ENCODE assay signal across 7 mouse cellular contexts in the genomic region with DNA sequence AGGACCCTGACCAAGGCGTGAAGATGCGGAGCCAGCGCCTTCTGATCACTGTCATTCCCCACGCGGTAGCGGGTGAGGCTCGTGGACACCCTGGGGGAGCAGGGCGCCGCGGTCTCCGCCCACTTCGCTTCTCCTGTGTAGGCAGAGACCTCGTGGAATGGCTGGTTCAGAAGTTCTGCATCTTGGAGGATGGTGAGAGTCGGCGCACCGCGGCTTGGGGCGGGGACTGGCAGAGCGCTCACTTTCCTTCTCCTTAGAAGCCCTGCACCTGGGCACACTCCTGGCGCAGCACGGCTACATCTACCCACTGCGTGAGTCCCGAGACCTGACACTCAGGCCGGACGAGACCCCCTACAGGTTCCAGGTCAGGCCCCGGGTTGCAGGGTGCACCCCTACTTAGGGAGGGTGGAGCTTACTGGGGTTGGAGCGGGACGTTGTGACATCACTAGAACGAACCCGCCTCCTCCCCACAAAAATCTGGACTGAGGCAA. TPM values are rescaled to one million over a fixed set of nuclear protein-coding genes. Genes with fewer than 3 reads are reported as not detected.
DNase-seq lines count a peak whose midpoint lies in the region; ATAC-seq and TF ChIP-seq lines count a peak whose summit lies in the region.

No protein-coding gene starts in this region.

- peaks cover 13% of the 10 kb centered on the region for H3K36me3 ChIP-seq in E14TG2a.4 (ENCODE audit: insufficient read depth, low read length)
- H3K36me3 ChIP-seq in forebrain, embryonic 10.5 days (replicated peaks): no peaks in the 10 kb centered on the region
- H3K36me3 ChIP-seq in hindbrain, postnatal 0 days (ENCODE audit: insufficient read depth, low read length): 0 out of 2 replicates have a peak, but pooled peaks cover 3% of the 10 kb centered on the region
- no peaks in the 10 kb centered on the region for H3K36me3 ChIP-seq in stomach, embryonic 14.5 days (ENCODE audit: control insufficient read depth, insufficient read depth, low read length)

- no peak for TF ChIP-seq CTCF in E14TG2a.4 (conservative IDR thresholded peaks at IDR 0.05; ENCODE audit: low read length)
- TF ChIP-seq CTCF in hindbrain, postnatal 0 days (IDR thresholded peaks at IDR 0.05; ENCODE audit: low read depth): no peak
- no peak for TF ChIP-seq CTCF in left cerebral cortex, adult 2 months (IDR thresholded peaks at IDR 0.05)

- 1% methylated on average over 30 of the region's 30 CpGs for WGBS in forebrain, embryonic 10.5 days
- 2% methylated on average over 30 of the region's 30 CpGs for WGBS in hindbrain, postnatal 0 days
- under 1% methylated on average over 30 of the region's 30 CpGs for WGBS in stomach, embryonic 14.5 days

- ATAC-seq in activated CD4-positive, CD25-positive, alpha-beta regulatory T cell, adult 4 months: peak; percentile 46
- ATAC-seq in hindbrain, postnatal 0 days: peak; percentile 25
- no peak for ATAC-seq in stomach, embryonic 14.5 days (ENCODE audit: insufficient number of reproducible peaks, insufficient read depth, low FRiP score, low read depth)

- H3K27ac ChIP-seq in forebrain, embryonic 10.5 days: no peak overlapping the region
- H3K27ac ChIP-seq in hindbrain, postnatal 0 days: no peak overlapping the region
- peak overlapping the region; percentile 73 for H3K27ac ChIP-seq in left cerebral cortex, adult 2 months
- H3K27ac ChIP-seq in stomach, embryonic 14.5 days (ENCODE audit: low read length): no peak overlapping the region

- intact Hi-C loops in left cerebral cortex, adult 2 months (cut with DNase I): loop anchor here (2.0 kb wide), 1 partner anchor 41 kb away; the partner anchor contains the start of gene Fam234a

- H3K9ac ChIP-seq in hindbrain, postnatal 0 days (replicated peaks; ENCODE audit: low read length): peak overlapping the region; percentile 46; the same call in 1 of the 2 replicates
- H3K9ac ChIP-seq in stomach, embryonic 14.5 days (replicated peaks; ENCODE audit: low read depth, low read length): peak overlapping the region; percentile 33; the same call in 1 of the 2 replicates

- peaks cover 79% of the 10 kb centered on the region for H3K4me1 ChIP-seq in E14TG2a.4 (replicated peaks; ENCODE audit: low read depth, low read length)
- H3K4me1 ChIP-seq in forebrain, embryonic 10.5 days: peaks cover 50% of the 10 kb centered on the region
- H3K4me1 ChIP-seq in hindbrain, postnatal 0 days (ENCODE audit: insufficient read depth, low read length): peaks cover 3% of the 10 kb centered on the region; the same call in 1 of the 2 replicates
- 0 out of 2 replicates have a peak, but pooled peaks cover 3% of the 10 kb centered on the region for H3K4me1 ChIP-seq in stomach, embryonic 14.5 days (ENCODE audit: control insufficient read depth, insufficient read depth, low read length)

- peak overlapping the region; percentile 76 for H3K4me3 ChIP-seq in E14TG2a.4 (replicated peaks; ENCODE audit: low read length)
- peak overlapping the region; percentile 52 for H3K4me3 ChIP-seq in forebrain, embryonic 10.5 days
- H3K4me3 ChIP-seq in hindbrain, postnatal 0 days (ENCODE audit: low read length): peak overlapping the region; percentile 48
- H3K4me3 ChIP-seq in left cerebral cortex, adult 2 months: peak overlapping the region; percentile 63
- H3K4me3 ChIP-seq in stomach, embryonic 14.5 days (ENCODE audit: low read depth, low read length): peak overlapping the region; percentile 42

- peaks cover 87% of the 10 kb centered on the region for H3K27me3 ChIP-seq in E14TG2a.4 (ENCODE audit: insufficient read depth, low read length)
- H3K27me3 ChIP-seq in forebrain, embryonic 10.5 days (ENCODE audit: poor library complexity, severe bottlenecking): peaks cover 80% of the 10 kb centered on the region
- peaks cover 3% of the 10 kb centered on the region; the same call in 1 of the 2 replicates for H3K27me3 ChIP-seq in hindbrain, postnatal 0 days (ENCODE audit: insufficient read depth, low read length)
- peaks cover 20% of the 10 kb centered on the region for H3K27me3 ChIP-seq in stomach, embryonic 14.5 days (ENCODE audit: control insufficient read depth, insufficient read depth, low read length)

- peak overlapping the region; percentile 96 for H3K4me2 ChIP-seq in hindbrain, postnatal 0 days (ENCODE audit: low read depth, low read length)
- H3K4me2 ChIP-seq in stomach, embryonic 14.5 days (replicated peaks; ENCODE audit: low read depth, low read length): peak overlapping the region; percentile 95

- no peaks in the 10 kb centered on the region for H3K9me3 ChIP-seq in E14TG2a.4 (ENCODE audit: low read length)
- H3K9me3 ChIP-seq in forebrain, embryonic 10.5 days: no peaks in the 10 kb centered on the region
- H3K9me3 ChIP-seq in hindbrain, postnatal 0 days (ENCODE audit: low read length): no peaks in the 10 kb centered on the region
- no peaks in the 10 kb centered on the region for H3K9me3 ChIP-seq in stomach, embryonic 14.5 days (ENCODE audit: control insufficient read depth, low read depth, low read length)

- no peak for DNase-seq in forebrain, embryonic 10.5 days (ENCODE audit: extremely low spot score, low spot score)
- DNase-seq in hindbrain, postnatal 0 days (ENCODE audit: low spot score): peak; percentile 36
- DNase-seq in left cerebral cortex, adult 2 months (ENCODE audit: extremely low spot score in 1 of 2, low spot score in 2 of 2): peak; percentile 63 to 65
- DNase-seq in lung, postnatal 4 days: peak; percentile 43 to 44

RNA-seq across cellular contexts. Expression of gene Rgs11, which starts 0.6 kb away (rescaled TPM):
- polyA plus RNA-seq in activated CD4-positive, CD25-positive, alpha-beta regulatory T cell, adult 4 months (2017; shearing (Covaris generic)): 1 to 10 TPM; 2.9 to 8.9 TPM
- polyA plus RNA-seq in forebrain, embryonic 10.5 days (2016; fragmentation: Nextera tagmentation; extraction: Ambion mirVana): 1.1 and 2.1 TPM in 2 replicates
- 35.8 and 38.5 TPM in 2 replicates for total RNA-seq in hindbrain, postnatal 0 days (2014; rRNA removed)
- 20.5 and 28.5 TPM in 2 replicates for polyA plus RNA-seq in hindbrain, postnatal 0 days (2015; fragmentation: Nextera tagmentation; extraction: Ambion mirVana)
- total RNA-seq in left cerebral cortex, adult 2 months (2021): 10 to 100 TPM; 41.9 to 52.7 TPM
- polyA plus RNA-seq in stomach, embryonic 14.5 days (2014; fragmentation: Nextera tagmentation; extraction: Ambion mirVana): 18.3 and 19.3 TPM in 2 replicates

RNA-seq across cellular contexts. Expression of gene Arhgdig, which starts 4.2 kb away (rescaled TPM):
- polyA plus RNA-seq in activated CD4-positive, CD25-positive, alpha-beta regulatory T cell, adult 4 months (2017; shearing (Covaris generic)): not detected
- polyA plus RNA-seq in forebrain, embryonic 10.5 days (2016; fragmentation: Nextera tagmentation; extraction: Ambion mirVana): 6.6 and 6.7 TPM in 2 replicates
- 280 and 290 TPM in 2 replicates for total RNA-seq in hindbrain, postnatal 0 days (2014; rRNA removed)
- 376 and 384 TPM in 2 replicates for polyA plus RNA-seq in hindbrain, postnatal 0 days (2015; fragmentation: Nextera tagmentation; extraction: Ambion mirVana)
- total RNA-seq in left cerebral cortex, adult 2 months (2021): 10 to 100 TPM; 94.3 to 95.0 TPM
- polyA plus RNA-seq in stomach, embryonic 14.5 days (2014; fragmentation: Nextera tagmentation; extraction: Ambion mirVana): 12.9 and 13.6 TPM in 2 replicates

RNA-seq across cellular contexts. Expression of gene Pdia2, which starts 4.5 kb away (rescaled TPM):
- polyA plus RNA-seq in activated CD4-positive, CD25-positive, alpha-beta regulatory T cell, adult 4 months (2017; shearing (Covaris generic)): not detected
- 1.5 and 1.9 TPM in 2 replicates for polyA plus RNA-seq in forebrain, embryonic 10.5 days (2016; fragmentation: Nextera tagmentation; extraction: Ambion mirVana)
- not detected in 2 replicates for total RNA-seq in hindbrain, postnatal 0 days (2014; rRNA removed)
- 0.09 and 0.66 TPM in 2 replicates for polyA plus RNA-seq in hindbrain, postnatal 0 days (2015; fragmentation: Nextera tagmentation; extraction: Ambion mirVana)
- 1 to 10 TPM in 1 of 2 experiments, under 1 TPM in 1; 0.59 to 1.0 TPM for total RNA-seq in left cerebral cortex, adult 2 months (2021)
- polyA plus RNA-seq in stomach, embryonic 14.5 days (2014; fragmentation: Nextera tagmentation; extraction: Ambion mirVana): 2.3 and 6.5 TPM in 2 replicates

RNA-seq across cellular contexts. Expression of gene Fam234a, which starts 40.7 kb away (rescaled TPM):
- polyA plus RNA-seq in activated CD4-positive, CD25-positive, alpha-beta regulatory T cell, adult 4 months (2017; shearing (Covaris generic)): 10 to 100 TPM; 20.9 to 21.3 TPM
- polyA plus RNA-seq in forebrain, embryonic 10.5 days (2016; fragmentation: Nextera tagmentation; extraction: Ambion mirVana): 24.4 and 25.1 TPM in 2 replicates
- 42.4 and 42.6 TPM in 2 replicates for total RNA-seq in hindbrain, postnatal 0 days (2014; rRNA removed)
- polyA plus RNA-seq in hindbrain, postnatal 0 days (2015; fragmentation: Nextera tagmentation; extraction: Ambion mirVana): 34.9 and 37.5 TPM in 2 replicates
- 10 to 100 TPM; 18.9 to 19.2 TPM for total RNA-seq in left cerebral cortex, adult 2 months (2021)
- 49.2 and 51.1 TPM in 2 replicates for polyA plus RNA-seq in stomach, embryonic 14.5 days (2014; fragmentation: Nextera tagmentation; extraction: Ambion mirVana)

RNA-seq across cellular contexts. Expression of gene Luc7l, which starts 49.3 kb away (rescaled TPM):
- 10 to 100 TPM; 47.9 to 51.0 TPM for polyA plus RNA-seq in activated CD4-positive, CD25-positive, alpha-beta regulatory T cell, adult 4 months (2017; shearing (Covaris generic))
- polyA plus RNA-seq in forebrain, embryonic 10.5 days (2016; fragmentation: Nextera tagmentation; extraction: Ambion mirVana): 116 and 135 TPM in 2 replicates
- 81.8 and 82.7 TPM in 2 replicates for total RNA-seq in hindbrain, postnatal 0 days (2014; rRNA removed)
- polyA plus RNA-seq in hindbrain, postnatal 0 days (2015; fragmentation: Nextera tagmentation; extraction: Ambion mirVana): 84.5 and 91.1 TPM in 2 replicates
- total RNA-seq in left cerebral cortex, adult 2 months (2021): 10 to 100 TPM; 80.4 to 82.2 TPM
- 106 and 108 TPM in 2 replicates for polyA plus RNA-seq in stomach, embryonic 14.5 days (2014; fragmentation: Nextera tagmentation; extraction: Ambion mirVana)

Comparison
In these comparisons a context has a peak if more than half of its experiments do, and no peak if none do; other contexts are left out.
1. RNA of gene Arhgdig, which starts 4.2 kb away (polyA plus RNA-seq): 376 to 384 TPM in hindbrain, postnatal 0 days; 12.9 to 13.6 TPM in stomach, embryonic 14.5 days, 6.6 to 6.7 TPM in forebrain, embryonic 10.5 days and not detected in activated CD4-positive, CD25-positive, alpha-beta regulatory T cell, adult 4 months; every median in the first group is over 10 times any median in the second.
2. Peak in every context shown above with its lines, with median percentiles within 50 percentile points of each other: H3K4me3 ChIP-seq.